Mouse (Mus musculus) small intestine, adult 2 months (tissue): ENCODE results near the gene Impad1. TPM values are rescaled to one million over a fixed set of nuclear protein-coding genes. Genes with fewer than 3 reads are reported as not detected.

ENCODE experiments used
- H3K27ac ChIP-seq: fragments of 200-500 bp; 2 replicates; pipeline ENCODE4 v1.5.1; 2012; ENCODE audit warnings: low read depth, low read length, control low read depth, inconsistent platforms; ENCODE audit not compliant: insufficient read depth
- H3K27me3 ChIP-seq: fragments of 200-500 bp; 2 replicates; pipeline ENCODE4 v1.6.1; 2012; ENCODE audit warnings: mild to moderate bottlenecking, moderate library complexity, low read length, inconsistent platforms; ENCODE audit not compliant: control insufficient read depth, insufficient read depth
- H3K36me3 ChIP-seq: fragments of 200-500 bp; 2 replicates; pipeline ENCODE4 v1.6.1; 2012; ENCODE audit warnings: mild to moderate bottlenecking, low read length, control low read depth, inconsistent platforms; ENCODE audit not compliant: control insufficient read depth, insufficient read depth
- H3K4me1 ChIP-seq: fragments of 200-500 bp; 2 replicates; pipeline ENCODE4 v1.6.1; 2012; ENCODE audit warnings: low read length, inconsistent platforms, mixed read lengths; ENCODE audit not compliant: control insufficient read depth, insufficient read depth, insufficient read length
- H3K4me3 ChIP-seq: fragments of 200-500 bp; 2 replicates; pipeline ENCODE4 v1.5.1; 2012; ENCODE audit warnings: low read depth, mild to moderate bottlenecking, control low read depth, inconsistent platforms, low read length, moderate library complexity
- CTCF ChIP-seq: fragments of 200-500 bp; IDR thresholded peaks from 2 replicates; pipeline ENCODE4 v1.5.1; 2012; ENCODE audit warnings: low read depth, mild to moderate bottlenecking, control low read depth, inconsistent platforms, low read length, moderate library complexity, mixed read lengths; ENCODE audit not compliant: insufficient replicate concordance, insufficient read length; ENCODE audit errors: extremely low read depth
- POLR2A ChIP-seq: fragments of 200-500 bp; IDR thresholded peaks from 2 replicates; pipeline ENCODE4 v1.6.1; 2012; ENCODE audit warnings: low read depth, mild to moderate bottlenecking, control low read depth, inconsistent platforms, low read length, moderate library complexity
- WGBS: fragments of 180-500 bp; shearing (Covaris S2); methylation state at CpG from one replicate; pipeline ENCODE4 v1.1.7; 2018; 5-methylcytosine and 5-hydroxymethylcytosine counted together
- polyA plus RNA-seq: library from polyadenylated mRNA; depleted of rRNA; stranded (reverse); fragments of >200 nt; gene quantifications from 2 replicates; pipeline ENCODE4 v1.2.3, GENCODE M21; 2012

The Impad1 gene
- polyA plus RNA-seq, 1 experiment, result 5.9 TPM

DNA sequence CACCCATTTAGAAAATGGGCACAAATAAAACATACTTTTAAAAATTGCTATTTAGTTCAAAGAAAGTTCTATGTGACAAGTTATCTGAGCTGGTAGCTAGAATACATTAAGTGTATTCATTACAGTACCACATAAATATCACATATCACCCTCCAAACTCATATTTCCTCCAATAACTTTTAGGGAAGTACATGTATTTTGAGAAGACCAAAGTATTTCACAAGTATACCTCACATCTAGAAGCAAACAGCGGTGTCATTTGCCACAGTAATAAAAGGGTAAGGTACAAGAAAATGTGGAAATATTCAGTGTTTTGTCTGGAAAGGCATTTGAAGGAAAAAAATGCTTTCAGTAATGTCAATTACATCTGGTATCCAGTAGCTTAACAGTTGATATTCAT lies 2.0 kb downstream of the Impad1 start:
- Histone ChIP-seq H3K27me3 (no peaks in the 10 kb centered on the region), H3K27ac (no peak overlapping the region), H3K4me1 (peaks cover 3% of the 10 kb centered on the region; the same call in 1 of the 2 replicates), H3K4me3 (no peak overlapping the region), H3K36me3 (no peaks in the 10 kb centered on the region)
- 82% methylated on average over 1 of the region's 1 CpGs for WGBS
- TF ChIP-seq CTCF (no peak), POLR2A (no peak)

DNA sequence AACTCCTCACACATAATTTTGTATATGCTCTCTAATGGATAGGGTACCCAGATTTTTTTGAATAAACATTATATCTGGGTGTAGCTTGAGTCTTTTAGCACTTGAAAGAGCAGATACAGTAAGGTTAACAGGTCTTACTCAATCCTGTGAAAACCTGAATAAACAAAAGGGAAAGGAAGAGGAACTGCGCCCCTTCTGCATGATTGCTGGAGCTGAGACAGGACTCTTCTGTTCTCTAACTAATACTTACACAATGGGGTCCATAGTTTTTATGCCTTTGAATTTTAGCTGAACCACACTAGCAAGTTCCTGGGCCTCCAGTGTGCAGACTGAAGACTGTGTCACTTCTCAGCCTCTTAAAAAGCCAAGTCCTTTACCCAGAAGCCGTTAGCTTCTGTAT lies 8.0 kb downstream of the Impad1 start:
- WGBS, result 87% methylated on average over 2 of the region's 2 CpGs
- no peaks in the 10 kb centered on the region for H3K27me3 ChIP-seq
- TF ChIP-seq POLR2A (no peak), CTCF (no peak)
- H3K4me1 ChIP-seq, result peaks cover 2% of the 10 kb centered on the region; the same call in 1 of the 2 replicates
- H3K27ac ChIP-seq, result no peak overlapping the region
- no peak overlapping the region for H3K4me3 ChIP-seq
- 0 out of 2 replicates have a peak, but pooled peaks cover 2% of the 10 kb centered on the region for H3K36me3 ChIP-seq

GRCm38 (mm10) chr4:4784305-4784704 lies 8.8 kb downstream of the Impad1 start:
- TF ChIP-seq POLR2A (no peak), CTCF (no peak)
- WGBS, result 16% methylated on average over 1 of the region's 1 CpGs
- no peak overlapping the region for H3K4me3 ChIP-seq
- H3K4me1 ChIP-seq, result peaks cover 2% of the 10 kb centered on the region; the same call in 1 of the 2 replicates
- 0 out of 2 replicates have a peak, but pooled peaks cover 3% of the 10 kb centered on the region for H3K36me3 ChIP-seq
- no peak overlapping the region for H3K27ac ChIP-seq
- no peaks in the 10 kb centered on the region for H3K27me3 ChIP-seq

DNA sequence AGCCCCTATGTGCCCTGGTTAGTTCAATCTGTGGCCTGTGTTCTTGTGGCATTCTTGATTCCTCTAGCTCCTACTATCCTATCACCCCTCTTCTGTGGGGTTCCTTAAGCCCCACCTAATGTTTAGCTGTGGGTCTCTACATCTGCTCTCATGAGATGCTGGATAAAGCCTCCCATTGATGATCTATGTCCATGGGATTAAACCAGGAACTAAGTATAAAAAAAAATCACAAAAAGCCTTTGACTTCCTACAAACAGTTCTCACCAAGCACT lies 9.5 kb downstream of the Impad1 start:
- H3K36me3 ChIP-seq, result 0 out of 2 replicates have a peak, but pooled peaks cover 3% of the 10 kb centered on the region
- TF ChIP-seq POLR2A, result no peak
- no peak for TF ChIP-seq CTCF

DNA sequence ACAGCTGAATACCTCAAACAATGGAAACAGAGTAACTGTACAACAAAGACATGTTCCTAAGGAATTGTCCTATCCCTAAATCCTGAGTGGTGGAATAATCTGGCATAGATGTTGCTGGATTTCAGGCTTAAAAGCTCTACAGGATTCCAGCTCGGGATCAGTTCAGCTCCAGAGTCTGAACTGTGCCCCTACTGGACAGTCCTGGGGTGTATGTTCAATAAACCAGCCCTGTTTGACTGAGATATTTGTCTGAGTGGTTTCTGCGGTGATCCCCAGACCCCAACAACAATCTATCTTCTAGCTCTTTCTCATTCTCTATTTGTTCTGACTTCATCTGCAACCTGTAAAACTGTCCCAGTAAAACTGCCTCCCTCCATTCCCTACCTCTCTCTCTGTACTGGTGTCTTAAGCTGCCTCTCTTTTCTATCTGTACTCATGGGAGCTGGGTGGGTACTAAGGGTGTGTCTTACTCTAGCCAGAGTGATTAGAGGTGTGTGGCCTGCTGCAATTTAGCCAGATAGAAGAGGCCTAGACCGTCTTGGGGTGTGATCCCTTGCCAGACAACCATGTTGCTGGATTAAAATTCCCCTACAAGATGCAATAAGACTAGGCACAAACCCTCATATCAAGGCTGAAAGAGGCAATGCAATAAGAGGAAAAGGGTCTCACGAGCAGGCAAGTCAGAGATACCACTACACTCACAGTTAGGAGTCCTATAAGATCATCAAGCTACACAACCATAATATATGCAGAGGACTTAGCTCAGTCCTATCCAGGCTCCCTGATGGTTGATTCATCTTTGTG lies 10.1 kb downstream of the Impad1 start:
- Histone ChIP-seq H3K4me1 (peaks cover 2% of the 10 kb centered on the region; the same call in 1 of the 2 replicates), H3K36me3 (0 out of 2 replicates have a peak, but pooled peaks cover 4% of the 10 kb centered on the region), H3K27me3 (no peaks in the 10 kb centered on the region), H3K27ac (no peak overlapping the region), H3K4me3 (no peak overlapping the region)
- TF ChIP-seq CTCF, result no peak
- no peak for TF ChIP-seq POLR2A
- 85% methylated on average over 4 of the region's 4 CpGs for WGBS

More for the DNA sequence above, 9.5 kb downstream of the Impad1 start:
- Histone ChIP-seq H3K4me1 (peaks cover 2% of the 10 kb centered on the region; the same call in 1 of the 2 replicates), H3K27me3 (no peaks in the 10 kb centered on the region), H3K27ac (no peak overlapping the region), H3K4me3 (no peak overlapping the region)

- TF ChIP-seq CTCF (no peak), POLR2A (no peak)
- Histone ChIP-seq H3K36me3 (peaks cover 21% of the 10 kb centered on the region), H3K27ac (no peak overlapping the region), H3K4me3 (no peak overlapping the region), H3K4me1 (peaks cover 2% of the 10 kb centered on the region; the same call in 1 of the 2 replicates), H3K27me3 (no peaks in the 10 kb centered on the region)
These were observed 13.8 kb downstream of the Impad1 start for GRCm38 (mm10) chr4:4779265-4779770.

GRCm38 (mm10) chr4:4771523-4772114 lies 21.5 kb downstream of the Impad1 start:
- H3K36me3 ChIP-seq, result peaks cover 35% of the 10 kb centered on the region
- H3K4me1 ChIP-seq, result no peaks in the 10 kb centered on the region
- no peak overlapping the region for H3K27ac ChIP-seq
- H3K4me3 ChIP-seq, result no peak overlapping the region
- no peaks in the 10 kb centered on the region for H3K27me3 ChIP-seq
- TF ChIP-seq CTCF, result no peak
- TF ChIP-seq POLR2A, result no peak
- WGBS, result 41% methylated on average over 2 of the region's 2 CpGs
